Mouse (Mus musculus) lung, postnatal 25 days (tissue): Measurements from ENCODE around the gene Ppfibp1.

Experiments
- DNase-seq: peaks from one replicate; pipeline ENCODE4 v3.0.0; 2022; ENCODE audit warnings: low spot score

The Ppfibp1 gene

GRCm38 (mm10) chr6:146881896-146882770 is 6.2 kb upstream of the Ppfibp1 start:
- DNase-seq = no peak

GRCm38 (mm10) chr6:146883426-146883825 is 4.9 kb upstream of the Ppfibp1 start:
- no peak for DNase-seq

GRCm38 (mm10) chr6:146884171-146884570 is 4.1 kb upstream of the Ppfibp1 start:
- DNase-seq = no peak

- DNase-seq = peak; percentile 33
Measured at GRCm38 (mm10) chr6:146884851-146885250, 3.4 kb upstream of the Ppfibp1 start.

GRCm38 (mm10) chr6:146888660-146889490 is 588 bp downstream of the Ppfibp1 start:
- no peak for DNase-seq

GRCm38 (mm10) chr6:146890215-146890614 is 1.9 kb downstream of the Ppfibp1 start:
- DNase-seq = no peak

- DNase-seq = no peak
Measured at GRCm38 (mm10) chr6:146890633-146891032, 2.3 kb downstream of the Ppfibp1 start.

GRCm38 (mm10) chr6:146893890-146894289 is 5.6 kb downstream of the Ppfibp1 start:
- DNase-seq = no peak

- no peak for DNase-seq
Measured at GRCm38 (mm10) chr6:146898709-146899108, 10.4 kb downstream of the Ppfibp1 start.

- DNase-seq = no peak
Measured at GRCm38 (mm10) chr6:146899647-146900046, 11.4 kb downstream of the Ppfibp1 start.

- no peak for DNase-seq
Measured at GRCm38 (mm10) chr6:146901929-146902328, 13.6 kb downstream of the Ppfibp1 start.

GRCm38 (mm10) chr6:146903632-146904031 is 15.3 kb downstream of the Ppfibp1 start:
- DNase-seq = no peak

GRCm38 (mm10) chr6:146904707-146905106 is 16.4 kb downstream of the Ppfibp1 start:
- DNase-seq = no peak

- no peak for DNase-seq
Measured at GRCm38 (mm10) chr6:146906000-146906786, 17.9 kb downstream of the Ppfibp1 start.

GRCm38 (mm10) chr6:146907061-146907794 is 18.9 kb downstream of the Ppfibp1 start:
- DNase-seq = no peak

- no peak for DNase-seq
Measured at GRCm38 (mm10) chr6:146907795-146908190, 19.5 kb downstream of the Ppfibp1 start.

- DNase-seq = no peak
Measured at GRCm38 (mm10) chr6:146908801-146909200, 20.5 kb downstream of the Ppfibp1 start.

GRCm38 (mm10) chr6:146909725-146910489 is 21.6 kb downstream of the Ppfibp1 start:
- DNase-seq = no peak

GRCm38 (mm10) chr6:146910801-146911200 is 22.5 kb downstream of the Ppfibp1 start:
- no peak for DNase-seq

- peak; percentile 25 for DNase-seq
Measured at GRCm38 (mm10) chr6:146912835-146913488, 24.7 kb downstream of the Ppfibp1 start.
